Mouse (Mus musculus): ENCODE results near the gene Olfm3. TPM values are rescaled to one million over a fixed set of nuclear protein-coding genes. Genes with fewer than 3 reads are reported as not detected.

The Olfm3 gene
- polyA plus RNA-seq, 1 experiment from 2014 or later: 11.2 TPM

DNA sequence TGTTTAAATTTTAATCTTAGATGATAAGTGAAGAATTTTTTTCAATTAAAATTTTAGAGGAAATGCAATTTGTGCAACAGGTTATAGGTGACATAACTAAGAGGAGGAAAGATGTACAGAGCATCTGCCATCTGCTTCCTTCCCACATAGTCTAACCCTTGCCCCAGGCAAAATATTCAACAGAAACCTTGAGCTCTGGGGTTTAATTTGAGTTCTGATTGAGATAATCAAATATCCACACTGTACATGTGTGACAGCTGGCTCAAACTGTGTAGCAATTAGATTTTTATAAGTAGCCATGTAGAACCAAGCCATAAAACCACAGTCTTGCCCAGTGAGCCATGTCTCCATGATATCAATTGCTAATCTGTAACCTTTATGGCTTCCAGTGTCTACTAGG, 179.1 kb downstream of the Olfm3 start:
- ATAC-seq (ENCODE audit: low read depth): no peak
- H3K27me3 ChIP-seq: no peaks in the 10 kb centered on the region
- no peak overlapping the region for H3K27ac ChIP-seq (replicated peaks)
- H3K4me3 ChIP-seq: no peak overlapping the region
- no peaks in the 10 kb centered on the region for H3K9me3 ChIP-seq
- H3K4me1 ChIP-seq (replicated peaks): peaks cover 8% of the 10 kb centered on the region
- H3K4me2 ChIP-seq: no peak overlapping the region
- no peaks in the 10 kb centered on the region for H3K36me3 ChIP-seq
- no peak overlapping the region for H3K9ac ChIP-seq

- Histone ChIP-seq H3K36me3 (no peaks in the 10 kb centered on the region), H3K27ac (replicated peaks) (no peak overlapping the region), H3K4me2 (no peak overlapping the region), H3K4me3 (no peak overlapping the region), H3K27me3 (no peaks in the 10 kb centered on the region), H3K9me3 (no peaks in the 10 kb centered on the region), H3K4me1 (replicated peaks) (no peaks in the 10 kb centered on the region), H3K9ac (no peak overlapping the region)
- 84% methylated on average over 3 of the region's 3 CpGs for WGBS
- ATAC-seq (ENCODE audit: low read depth): no peak
These were observed 184.4 kb downstream of the Olfm3 start for GRCm38 (mm10) chr3:115088281-115088680.

DNA sequence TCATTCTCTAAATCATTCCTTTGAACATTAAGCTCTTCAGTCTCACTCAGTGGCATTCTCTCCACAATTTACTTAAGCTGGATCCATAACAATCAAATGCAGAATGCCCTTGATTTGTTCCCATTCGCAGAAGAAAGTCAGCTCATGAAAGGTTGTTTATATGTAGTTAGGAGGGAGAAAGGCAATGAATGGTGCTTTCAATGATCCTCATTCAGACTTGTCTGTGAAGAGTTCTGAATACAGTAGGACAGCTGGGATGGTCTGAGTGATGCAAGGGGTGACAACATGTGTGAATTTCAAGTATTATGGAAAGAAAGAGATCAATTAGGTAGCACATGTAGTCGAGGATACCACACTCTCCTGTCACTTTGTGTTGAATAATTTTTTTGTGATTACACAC, 186.8 kb downstream of the Olfm3 start:
- Histone ChIP-seq H3K27me3 (no peaks in the 10 kb centered on the region), H3K4me1 (replicated peaks) (no peaks in the 10 kb centered on the region), H3K36me3 (no peaks in the 10 kb centered on the region), H3K4me3 (no peak overlapping the region), H3K9ac (no peak overlapping the region), H3K4me2 (no peak overlapping the region), H3K27ac (replicated peaks) (no peak overlapping the region), H3K9me3 (no peaks in the 10 kb centered on the region)
- WGBS: 36% methylated on average over 2 of the region's 2 CpGs
- no peak for ATAC-seq (ENCODE audit: low read depth)

- WGBS: 63% methylated on average over 3 of the region's 3 CpGs
- Histone ChIP-seq H3K27me3 (no peaks in the 10 kb centered on the region), H3K4me3 (no peak overlapping the region), H3K27ac (replicated peaks) (no peak overlapping the region), H3K4me2 (no peak overlapping the region), H3K9ac (no peak overlapping the region), H3K9me3 (no peaks in the 10 kb centered on the region), H3K36me3 (no peaks in the 10 kb centered on the region), H3K4me1 (replicated peaks) (no peaks in the 10 kb centered on the region)
- no peak for ATAC-seq (ENCODE audit: low read depth)
These were observed 191.6 kb downstream of the Olfm3 start for GRCm38 (mm10) chr3:115095496-115095895.

- WGBS: 96% methylated on average over 1 of the region's 1 CpGs
- 0 out of 2 replicates have a peak, but pooled peaks cover 5% of the 10 kb centered on the region for H3K4me1 ChIP-seq (replicated peaks)
- H3K9ac ChIP-seq: no peak overlapping the region
- H3K4me2 ChIP-seq: no peak overlapping the region
- H3K27ac ChIP-seq (replicated peaks): no peak overlapping the region
- H3K36me3 ChIP-seq: no peaks in the 10 kb centered on the region
- H3K9me3 ChIP-seq: no peaks in the 10 kb centered on the region
- no peaks in the 10 kb centered on the region for H3K27me3 ChIP-seq
- H3K4me3 ChIP-seq: no peak overlapping the region
- ATAC-seq (ENCODE audit: low read depth): no peak
These were observed 195.7 kb downstream of the Olfm3 start for GRCm38 (mm10) chr3:115099590-115099989.

DNA sequence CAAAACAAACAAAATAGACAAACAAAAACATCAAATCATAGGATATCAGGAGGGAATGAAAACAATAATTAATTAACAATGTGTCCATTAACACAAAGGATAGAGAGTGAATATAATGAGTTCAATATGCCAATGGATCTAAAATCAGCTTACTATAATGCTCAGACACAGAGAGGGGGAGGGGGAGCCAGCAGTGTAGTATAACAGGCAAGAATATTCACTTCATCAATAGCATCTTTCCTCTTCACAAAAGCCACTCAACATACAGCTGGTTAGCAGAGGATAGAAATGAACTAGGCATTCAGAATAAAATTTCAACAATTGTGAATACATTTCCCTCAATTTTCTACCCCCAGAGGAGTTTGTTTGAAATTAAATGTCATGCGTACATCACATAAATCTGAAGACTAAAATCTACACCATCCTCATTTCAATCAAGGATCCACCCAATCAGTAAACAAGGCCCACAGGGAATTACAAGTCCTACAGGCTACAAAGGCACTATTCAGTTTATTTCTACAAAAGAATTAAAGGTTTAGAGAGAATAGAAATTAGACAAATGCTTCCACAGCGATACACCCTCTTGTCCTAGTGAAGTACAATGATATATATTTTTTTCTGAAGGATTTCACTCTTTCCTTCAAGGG, 200.4 kb downstream of the Olfm3 start:
- Histone ChIP-seq H3K9ac (no peak overlapping the region), H3K4me2 (no peak overlapping the region), H3K27me3 (no peaks in the 10 kb centered on the region), H3K4me3 (no peak overlapping the region), H3K9me3 (no peaks in the 10 kb centered on the region), H3K4me1 (replicated peaks) (0 out of 2 replicates have a peak, but pooled peaks cover 5% of the 10 kb centered on the region), H3K36me3 (no peaks in the 10 kb centered on the region), H3K27ac (replicated peaks) (no peak overlapping the region)
- 62% methylated on average over 2 of the region's 2 CpGs for WGBS
- no peak for ATAC-seq (ENCODE audit: low read depth)

- H3K4me3 ChIP-seq: no peak overlapping the region
- peak; percentile 59; the same call in 1 of the 2 replicates for ATAC-seq (ENCODE audit: low read depth)
- H3K36me3 ChIP-seq: no peaks in the 10 kb centered on the region
- no peaks in the 10 kb centered on the region for H3K9me3 ChIP-seq
- no peaks in the 10 kb centered on the region for H3K27me3 ChIP-seq
- 28% methylated on average over 8 of the region's 8 CpGs for WGBS
- H3K27ac ChIP-seq (replicated peaks): no peak overlapping the region
- H3K9ac ChIP-seq: no peak overlapping the region
- H3K4me1 ChIP-seq (replicated peaks): 0 out of 2 replicates have a peak, but pooled peaks cover 5% of the 10 kb centered on the region
- H3K4me2 ChIP-seq: no peak overlapping the region
These were observed 201.1 kb downstream of the Olfm3 start for GRCm38 (mm10) chr3:115104802-115105493.

DNA sequence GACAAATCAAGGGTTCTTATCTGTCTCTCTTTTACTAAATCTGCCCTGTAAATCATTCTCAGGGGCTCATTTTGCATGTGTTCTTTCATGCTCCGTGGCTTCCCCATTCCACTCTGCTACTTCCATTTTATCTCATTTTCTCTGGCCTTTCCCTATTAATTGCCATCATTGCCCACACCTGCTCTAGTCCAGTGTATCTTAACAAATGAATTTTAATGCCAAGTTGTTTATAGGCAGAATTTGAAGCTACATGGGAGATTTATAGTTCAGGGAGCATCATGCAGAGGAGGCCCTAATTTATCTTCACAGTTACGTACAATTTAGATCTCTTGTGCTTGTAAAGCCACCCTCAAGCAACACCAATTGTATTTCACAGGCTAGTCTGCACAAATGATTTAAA, 241.8 kb downstream of the Olfm3 start:
- Histone ChIP-seq H3K27me3 (no peaks in the 10 kb centered on the region), H3K9ac (no peak overlapping the region), H3K27ac (replicated peaks) (no peak overlapping the region), H3K4me2 (no peak overlapping the region), H3K4me1 (replicated peaks) (no peaks in the 10 kb centered on the region), H3K4me3 (no peak overlapping the region), H3K36me3 (no peaks in the 10 kb centered on the region), H3K9me3 (no peaks in the 10 kb centered on the region)
- 35% methylated on average over 2 of the region's 2 CpGs for WGBS
- ATAC-seq (ENCODE audit: low read depth): peak; percentile 61; the same call in 1 of the 2 replicates

DNA sequence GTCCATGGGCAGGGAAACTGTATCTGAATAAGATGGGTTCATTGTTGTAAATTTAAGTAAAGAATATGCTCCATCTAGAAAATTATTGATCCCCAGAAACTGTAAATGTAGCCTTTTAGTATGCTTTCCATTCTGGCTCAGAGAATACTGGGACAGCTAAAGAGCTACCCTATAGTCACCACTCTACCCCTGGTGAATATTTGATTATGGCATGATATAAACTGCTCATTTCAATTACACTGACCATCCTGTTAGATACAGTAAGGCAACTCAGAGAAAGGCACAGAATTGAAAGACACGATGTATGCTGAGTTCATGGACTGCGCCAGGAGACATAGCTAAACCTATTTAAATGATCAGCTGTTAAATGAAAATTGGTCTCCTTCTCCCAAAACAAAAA, 242.4 kb downstream of the Olfm3 start:
- H3K27ac ChIP-seq (replicated peaks): 0 out of 2 replicates have a peak overlapping the region, but pooled peaks have one; percentile 9
- ATAC-seq (ENCODE audit: low read depth): no peak
- H3K4me3 ChIP-seq: no peak overlapping the region
- H3K9ac ChIP-seq: no peak overlapping the region
- H3K27me3 ChIP-seq: no peaks in the 10 kb centered on the region
- WGBS: 65% methylated on average over 2 of the region's 2 CpGs
- H3K4me2 ChIP-seq: no peak overlapping the region
- H3K4me1 ChIP-seq (replicated peaks): no peaks in the 10 kb centered on the region
- H3K36me3 ChIP-seq: no peaks in the 10 kb centered on the region
- H3K9me3 ChIP-seq: no peaks in the 10 kb centered on the region

- no peaks in the 10 kb centered on the region for H3K27me3 ChIP-seq
- no peak overlapping the region for H3K4me2 ChIP-seq
- H3K4me1 ChIP-seq (replicated peaks): 0 out of 2 replicates have a peak, but pooled peaks cover 5% of the 10 kb centered on the region
- H3K27ac ChIP-seq (replicated peaks): no peak overlapping the region
- no peaks in the 10 kb centered on the region for H3K9me3 ChIP-seq
- no peak overlapping the region for H3K9ac ChIP-seq
- H3K4me3 ChIP-seq: no peak overlapping the region
- H3K36me3 ChIP-seq: no peaks in the 10 kb centered on the region
- 76% methylated on average over 3 of the region's 3 CpGs for WGBS
- ATAC-seq (ENCODE audit: low read depth): no peak
These were observed 255.1 kb downstream of the Olfm3 start for GRCm38 (mm10) chr3:115158903-115159473.

DNA sequence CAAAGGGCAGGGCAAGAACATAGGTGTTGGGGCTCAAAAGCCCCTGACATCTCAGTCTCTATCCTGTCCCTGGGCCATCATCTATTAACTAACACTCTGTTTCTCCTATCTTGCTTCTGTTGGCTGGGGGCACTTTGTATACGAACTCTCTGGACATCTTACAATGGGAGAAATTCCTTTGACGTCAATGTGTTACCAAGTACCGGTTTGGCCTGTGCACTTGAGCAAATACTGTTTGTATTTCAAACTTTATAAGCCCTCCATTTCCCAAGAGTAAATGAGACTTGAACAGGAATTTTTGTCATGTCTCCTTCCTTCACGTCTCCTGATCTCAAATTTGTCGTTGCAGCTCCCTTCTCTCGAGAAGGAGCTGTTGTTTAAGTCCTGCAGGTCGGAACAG, 270.7 kb downstream of the Olfm3 start:
- H3K27ac ChIP-seq (replicated peaks): no peak overlapping the region
- H3K4me1 ChIP-seq (replicated peaks): no peaks in the 10 kb centered on the region
- no peak for ATAC-seq (ENCODE audit: low read depth)
- no peak overlapping the region for H3K4me3 ChIP-seq
- H3K4me2 ChIP-seq: no peak overlapping the region
- no peaks in the 10 kb centered on the region for H3K9me3 ChIP-seq
- H3K9ac ChIP-seq: no peak overlapping the region
- H3K36me3 ChIP-seq: no peaks in the 10 kb centered on the region
- WGBS: 87% methylated on average over 7 of the region's 7 CpGs
- no peaks in the 10 kb centered on the region for H3K27me3 ChIP-seq

All from neural tube, embryonic 13.5 days (tissue).